Mouse (Mus musculus) kidney, embryonic 16.5 days (tissue): ENCODE results near the gene Mmp11. TPM values are rescaled to one million over a fixed set of nuclear protein-coding genes. Genes with fewer than 3 reads are reported as not detected.

Source experiments
- ATAC-seq: fragments of 200-750 bp; cut with Nextera tagmentation; 2 replicates; pipeline ENCODE4 v1.8.0; 2017; ENCODE audit warnings: moderate TSS enrichment; ENCODE audit not compliant: low FRiP score, low TSS enrichment
- H3K27ac ChIP-seq: fragments of 300-500 bp; sonication (generic); 2 replicates; pipeline ENCODE4 v1.5.1; 2014; ENCODE audit warnings: low read length
- H3K27me3 ChIP-seq: fragments of 300-500 bp; sonication (generic); 2 replicates; pipeline ENCODE4 v1.6.1; 2014; ENCODE audit warnings: low read length, control low read depth, mixed read lengths; ENCODE audit not compliant: insufficient read depth
- H3K36me3 ChIP-seq: fragments of 300-500 bp; sonication (generic); 2 replicates; pipeline ENCODE4 v1.6.1; 2014; ENCODE audit warnings: low read length, control low read depth, mixed read lengths; ENCODE audit not compliant: insufficient read depth
- H3K4me1 ChIP-seq: fragments of 300-500 bp; sonication (generic); 2 replicates; pipeline ENCODE4 v1.6.1; 2014; ENCODE audit warnings: low read length, control low read depth, mixed read lengths; ENCODE audit not compliant: insufficient read depth
- H3K4me2 ChIP-seq: fragments of 300-500 bp; sonication (generic); replicated peaks from 2 replicates; pipeline ENCODE4 v1.6.1; 2014; ENCODE audit warnings: low read depth, low read length
- H3K4me3 ChIP-seq: fragments of 300-500 bp; sonication (generic); 2 replicates; pipeline ENCODE4 v1.5.1; 2014; ENCODE audit warnings: mild to moderate bottlenecking, low read length
- H3K9ac ChIP-seq: fragments of 300-500 bp; sonication (generic); replicated peaks from 2 replicates; pipeline ENCODE4 v1.6.1; 2014; ENCODE audit warnings: low read length
- H3K9me3 ChIP-seq: fragments of 300-500 bp; sonication (generic); 2 replicates; pipeline ENCODE4 v1.6.1; 2016; ENCODE audit warnings: low read length, control low read depth
- WGBS: fragments of 180-500 bp; shearing (Covaris S2); extraction: QIAGEN DNeasy Blood & Tissue Kit; methylation state at CpG from one replicate; pipeline ENCODE4 v1.1.7; 2014; 5-methylcytosine and 5-hydroxymethylcytosine counted together
- polyA plus RNA-seq: library from polyadenylated mRNA; unstranded; fragments of >200 nt; fragmentation: Nextera tagmentation; extraction: Ambion mirVana; gene quantifications from 2 replicates; pipeline ENCODE4 v1.2.1, GENCODE M21; 2015

The Mmp11 gene
- polyA plus RNA-seq, 1 experiment from 2014 or later = 62.1 TPM

GRCm38 (mm10) chr10:75924324-75924723 is 12.0 kb downstream of the Mmp11 start:
- no peak overlapping the region for H3K4me2 ChIP-seq
- no peak overlapping the region for H3K27ac ChIP-seq
- no peak overlapping the region for H3K9ac ChIP-seq
- no peak for ATAC-seq
- no peaks in the 10 kb centered on the region for H3K27me3 ChIP-seq
- H3K9me3 ChIP-seq = no peaks in the 10 kb centered on the region
- peaks cover 25% of the 10 kb centered on the region; the same call in 1 of the 2 replicates for H3K36me3 ChIP-seq
- 63% methylated on average over 2 of the region's 2 CpGs for WGBS
- H3K4me3 ChIP-seq = no peak overlapping the region
- H3K4me1 ChIP-seq = peaks cover 21% of the 10 kb centered on the region

GRCm38 (mm10) chr10:75921726-75922560 is 14.4 kb downstream of the Mmp11 start:
- H3K36me3 ChIP-seq = peaks cover 14% of the 10 kb centered on the region; the same call in 1 of the 2 replicates
- H3K4me3 ChIP-seq = peak overlapping the region; percentile 92
- H3K27ac ChIP-seq = peak overlapping the region; percentile 94
- ATAC-seq = peak; percentile 55
- peak overlapping the region; percentile 95 for H3K9ac ChIP-seq
- H3K27me3 ChIP-seq = no peaks in the 10 kb centered on the region
- 4% methylated on average over 22 of the region's 22 CpGs for WGBS
- peaks cover 27% of the 10 kb centered on the region for H3K4me1 ChIP-seq
- H3K9me3 ChIP-seq = no peaks in the 10 kb centered on the region
- peak overlapping the region; percentile 85 for H3K4me2 ChIP-seq

- no peaks in the 10 kb centered on the region for H3K9me3 ChIP-seq
- peak; percentile 93 for ATAC-seq
- WGBS = under 1% methylated on average over 76 of the region's 76 CpGs
- peak within 1 kb of the TSS; percentile 85 for H3K4me2 ChIP-seq
- peaks cover 15% of the 10 kb centered on the region; the same call in 1 of the 2 replicates for H3K36me3 ChIP-seq
- peaks cover 27% of the 10 kb centered on the region for H3K4me1 ChIP-seq
- peak within 1 kb of the TSS; percentile 92 for H3K4me3 ChIP-seq
- peak within 1 kb of the TSS; percentile 95 for H3K9ac ChIP-seq
- H3K27ac ChIP-seq = peak within 1 kb of the TSS; percentile 94
- H3K27me3 ChIP-seq = no peaks in the 10 kb centered on the region
These were observed 15.1 kb downstream of the Mmp11 start, which contains the start of gene Smarcb1 for GRCm38 (mm10) chr10:75921026-75921725. Smarcb1 (minus strand) TSS chr10:75921617.

- peaks cover 27% of the 10 kb centered on the region for H3K36me3 ChIP-seq
- peaks cover 27% of the 10 kb centered on the region for H3K4me1 ChIP-seq
- H3K27me3 ChIP-seq = no peaks in the 10 kb centered on the region
- no peak overlapping the region for H3K27ac ChIP-seq
- H3K4me3 ChIP-seq = no peak overlapping the region
- H3K9ac ChIP-seq = no peak overlapping the region
- H3K4me2 ChIP-seq = no peak overlapping the region
- WGBS = 78% methylated on average over 5 of the region's 5 CpGs
- H3K9me3 ChIP-seq = no peaks in the 10 kb centered on the region
- ATAC-seq = no peak
These were observed 17.3 kb downstream of the Mmp11 start for GRCm38 (mm10) chr10:75919026-75919425.

GRCm38 (mm10) chr10:75916840-75917239 is 19.5 kb downstream of the Mmp11 start:
- peaks cover 16% of the 10 kb centered on the region for H3K4me1 ChIP-seq
- H3K4me3 ChIP-seq = no peak overlapping the region
- no peaks in the 10 kb centered on the region for H3K27me3 ChIP-seq
- WGBS = 85% methylated on average over 8 of the region's 8 CpGs
- no peak overlapping the region for H3K4me2 ChIP-seq
- no peak overlapping the region for H3K27ac ChIP-seq
- H3K9ac ChIP-seq = no peak overlapping the region
- no peak for ATAC-seq
- no peaks in the 10 kb centered on the region for H3K9me3 ChIP-seq
- peaks cover 38% of the 10 kb centered on the region for H3K36me3 ChIP-seq

GRCm38 (mm10) chr10:75915557-75915956 is 20.7 kb downstream of the Mmp11 start:
- Histone ChIP-seq H3K27ac (no peak overlapping the region), H3K27me3 (no peaks in the 10 kb centered on the region), H3K4me2 (no peak overlapping the region), H3K36me3 (peaks cover 49% of the 10 kb centered on the region), H3K4me3 (no peak overlapping the region), H3K9ac (no peak overlapping the region), H3K4me1 (peaks cover 15% of the 10 kb centered on the region), H3K9me3 (no peaks in the 10 kb centered on the region)
- 92% methylated on average over 7 of the region's 7 CpGs for WGBS
- ATAC-seq = no peak

GRCm38 (mm10) chr10:75913013-75913589 is 23.2 kb downstream of the Mmp11 start:
- Histone ChIP-seq H3K27ac (no peak overlapping the region), H3K4me3 (no peak overlapping the region), H3K4me2 (no peak overlapping the region), H3K4me1 (no peaks in the 10 kb centered on the region), H3K27me3 (no peaks in the 10 kb centered on the region), H3K9ac (no peak overlapping the region), H3K36me3 (peaks cover 65% of the 10 kb centered on the region), H3K9me3 (no peaks in the 10 kb centered on the region)
- ATAC-seq = no peak
- WGBS = 73% methylated on average over 6 of the region's 6 CpGs

GRCm38 (mm10) chr10:75910698-75911097 is 25.6 kb downstream of the Mmp11 start:
- Histone ChIP-seq H3K9me3 (no peaks in the 10 kb centered on the region), H3K9ac (no peak overlapping the region), H3K4me3 (no peak overlapping the region), H3K4me2 (no peak overlapping the region), H3K4me1 (no peaks in the 10 kb centered on the region), H3K36me3 (peaks cover 75% of the 10 kb centered on the region), H3K27ac (no peak overlapping the region), H3K27me3 (no peaks in the 10 kb centered on the region)
- WGBS = 80% methylated on average over 2 of the region's 2 CpGs
- no peak for ATAC-seq

GRCm38 (mm10) chr10:75906882-75907281 is 29.4 kb downstream of the Mmp11 start:
- WGBS = 93% methylated on average over 4 of the region's 4 CpGs
- Histone ChIP-seq H3K36me3 (peaks cover 82% of the 10 kb centered on the region), H3K4me2 (no peak overlapping the region), H3K9me3 (no peaks in the 10 kb centered on the region), H3K27ac (no peak overlapping the region), H3K9ac (no peak overlapping the region), H3K4me3 (no peak overlapping the region), H3K27me3 (no peaks in the 10 kb centered on the region), H3K4me1 (no peaks in the 10 kb centered on the region)
- no peak for ATAC-seq
